Mouse (Mus musculus) forebrain, embryonic 14.5 days (tissue): ENCODE measurements at regions not wholly inside any gene's neighbourhood (a gene's known extent, or its start where the extent isn't known, plus 50 kb on each side); places are given as distances from the start of the nearest gene placed in this dataset.

Experiments
- ATAC-seq: fragments of 200-750 bp; cut with Nextera tagmentation; 2 replicates; pipeline ENCODE4 v1.8.0; 2017; ENCODE audit warnings: mild to moderate bottlenecking, moderate library complexity
- DNase-seq: peaks from one replicate; pipeline ENCODE4 v3.0.0-alpha.2; 2015; ENCODE audit warnings: low spot score
- H3K27ac ChIP-seq: fragments of 300-500 bp; sonication (generic); 2 replicates; pipeline ENCODE4 v1.5.1; 2014; ENCODE audit warnings: low read depth, mild to moderate bottlenecking, control low read depth, low read length, moderate library complexity
- H3K27me3 ChIP-seq: fragments of 300-500 bp; sonication (generic); replicated peaks from 2 replicates; pipeline ENCODE4 v1.6.1; 2014; ENCODE audit warnings: low read length, control low read depth, mixed read lengths; ENCODE audit not compliant: control insufficient read depth, insufficient read depth
- H3K36me3 ChIP-seq: fragments of 300-500 bp; sonication (generic); 2 replicates; pipeline ENCODE4 v1.6.1; 2014; ENCODE audit warnings: low read length, control low read depth; ENCODE audit not compliant: control insufficient read depth, insufficient read depth
- H3K4me1 ChIP-seq: fragments of 300-500 bp; sonication (generic); 2 replicates; pipeline ENCODE4 v1.6.1; 2014; ENCODE audit warnings: antibody characterized with exemption, low read length, control low read depth; ENCODE audit not compliant: control insufficient read depth, insufficient read depth
- H3K4me2 ChIP-seq: fragments of 300-500 bp; sonication (generic); 2 replicates; pipeline ENCODE4 v1.6.1; 2014; ENCODE audit warnings: mild to moderate bottlenecking, control low read depth, low read length
- H3K4me3 ChIP-seq: fragments of 300-500 bp; sonication (generic); 2 replicates; pipeline ENCODE4 v1.5.1; 2014; ENCODE audit warnings: low read depth, low read length, control low read depth
- H3K9ac ChIP-seq: fragments of 300-500 bp; sonication (generic); 2 replicates; pipeline ENCODE4 v1.6.1; 2014; ENCODE audit warnings: mild to moderate bottlenecking, low read length, control low read depth, moderate library complexity
- H3K9me3 ChIP-seq: fragments of 300-500 bp; sonication (generic); replicated peaks from 2 replicates; pipeline ENCODE4 v1.6.1; 2016; ENCODE audit warnings: low read length, control low read depth, mixed read lengths; ENCODE audit not compliant: control insufficient read depth
- WGBS: fragments of 180-500 bp; shearing (Covaris S2); extraction: QIAGEN DNeasy Blood & Tissue Kit; methylation state at CpG from one replicate; pipeline ENCODE4 v1.1.7; 2014; 5-methylcytosine and 5-hydroxymethylcytosine counted together

DNA sequence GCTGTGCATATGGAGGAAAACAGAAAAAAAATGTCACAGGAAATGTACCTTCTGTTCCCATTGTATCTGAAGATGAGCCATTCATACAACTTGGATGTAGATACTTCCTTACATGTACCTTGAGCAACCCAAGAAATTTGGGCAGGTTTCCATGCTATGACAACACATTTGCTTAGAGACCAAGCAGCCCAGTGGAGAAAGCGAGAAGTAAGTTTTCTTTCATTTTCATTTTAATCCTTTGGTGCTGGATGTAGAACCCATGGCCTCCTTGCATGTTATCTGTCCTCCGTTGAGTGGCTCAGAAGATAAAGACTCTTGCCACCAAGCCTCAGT lies 174.3 kb downstream of the Plk2 start:
- Histone ChIP-seq H3K4me3 (no peak overlapping the region), H3K27ac (no peak overlapping the region), H3K4me2 (no peak overlapping the region), H3K9ac (no peak overlapping the region), H3K36me3 (no peaks in the 10 kb centered on the region), H3K4me1 (no peaks in the 10 kb centered on the region), H3K9me3 (no peaks in the 10 kb centered on the region), H3K27me3 (no peaks in the 10 kb centered on the region)
- 95% methylated on average over 2 of the region's 2 CpGs for WGBS
- no peak for DNase-seq
- no peak for ATAC-seq

GRCm38 (mm10) chr13:110570386-110570785 lies 175.5 kb downstream of the Plk2 start:
- H3K27me3 ChIP-seq: no peaks in the 10 kb centered on the region
- ATAC-seq (no peak), DNase-seq (no peak)
- no peak overlapping the region for H3K27ac ChIP-seq
- H3K4me1 ChIP-seq: peaks cover 5% of the 10 kb centered on the region; the same call in 1 of the 2 replicates
- H3K9ac ChIP-seq: no peak overlapping the region
- no peaks in the 10 kb centered on the region for H3K9me3 ChIP-seq
- H3K4me2 ChIP-seq: no peak overlapping the region
- no peak overlapping the region for H3K4me3 ChIP-seq
- no peaks in the 10 kb centered on the region for H3K36me3 ChIP-seq

- H3K9me3 ChIP-seq: no peaks in the 10 kb centered on the region
- peak; percentile 54 for DNase-seq
- WGBS: 41% methylated on average over 7 of the region's 7 CpGs
- H3K4me1 ChIP-seq: peaks cover 5% of the 10 kb centered on the region; the same call in 1 of the 2 replicates
- H3K27ac ChIP-seq: peak overlapping the region; percentile 29; the same call in 1 of the 2 replicates
- peak; percentile 70; the same call in 1 of the 2 replicates for ATAC-seq
- H3K4me3 ChIP-seq: no peak overlapping the region
- no peaks in the 10 kb centered on the region for H3K36me3 ChIP-seq
- H3K4me2 ChIP-seq: no peak overlapping the region
- H3K27me3 ChIP-seq: no peaks in the 10 kb centered on the region
- H3K9ac ChIP-seq: no peak overlapping the region
These were observed 178.7 kb downstream of the Plk2 start for GRCm38 (mm10) chr13:110573360-110574065.

DNA sequence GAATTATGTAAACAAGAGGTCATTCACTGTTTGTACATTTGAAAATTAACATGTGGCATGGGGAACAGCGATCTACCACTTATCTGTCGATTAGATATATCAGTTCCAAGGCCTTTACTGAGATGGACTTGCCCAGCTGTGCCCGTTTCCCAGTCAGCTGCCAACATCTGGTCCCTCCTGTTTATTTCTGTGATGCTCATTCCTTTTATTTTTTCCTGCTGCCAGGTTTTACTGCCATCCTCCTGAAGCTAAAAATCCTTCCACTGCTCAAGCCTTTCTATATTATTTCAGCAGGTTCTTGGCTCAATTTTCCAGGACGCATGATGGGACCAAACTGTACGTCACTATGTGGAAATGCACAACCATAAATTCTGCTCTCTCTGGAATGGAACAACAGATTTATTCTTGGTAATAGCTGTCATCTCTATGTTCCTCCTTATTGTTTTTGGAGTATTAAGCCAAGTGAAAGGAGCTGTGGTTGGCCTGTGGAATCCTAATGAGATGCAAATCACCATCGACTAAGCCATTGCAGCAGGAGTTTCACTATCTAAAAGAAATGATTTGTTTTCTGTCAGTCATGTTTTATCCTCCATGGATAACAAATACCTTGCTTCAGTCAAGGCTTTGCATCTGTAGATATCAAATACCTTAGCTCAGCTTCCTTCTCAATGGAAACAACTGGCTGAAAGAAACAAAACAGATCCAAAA lies 180.1 kb downstream of the Plk2 start:
- WGBS: 50% methylated on average over 6 of the region's 6 CpGs
- Histone ChIP-seq H3K27me3 (no peaks in the 10 kb centered on the region), H3K4me1 (peaks cover 5% of the 10 kb centered on the region; the same call in 1 of the 2 replicates), H3K4me3 (no peak overlapping the region), H3K9me3 (no peaks in the 10 kb centered on the region), H3K36me3 (no peaks in the 10 kb centered on the region), H3K4me2 (no peak overlapping the region), H3K9ac (no peak overlapping the region), H3K27ac (no peak overlapping the region)
- ATAC-seq: peak; percentile 59; the same call in 1 of the 2 replicates
- peak; percentile 12 for DNase-seq

- H3K4me1 ChIP-seq: peaks cover 5% of the 10 kb centered on the region; the same call in 1 of the 2 replicates
- H3K4me2 ChIP-seq: no peak overlapping the region
- DNase-seq (no peak), ATAC-seq (no peak)
- H3K9ac ChIP-seq: no peak overlapping the region
- H3K27me3 ChIP-seq: no peaks in the 10 kb centered on the region
- 77% methylated on average over 7 of the region's 7 CpGs for WGBS
- H3K27ac ChIP-seq: no peak overlapping the region
- no peaks in the 10 kb centered on the region for H3K9me3 ChIP-seq
- H3K36me3 ChIP-seq: no peaks in the 10 kb centered on the region
- H3K4me3 ChIP-seq: no peak overlapping the region
These were observed 183.3 kb downstream of the Plk2 start for GRCm38 (mm10) chr13:110578159-110578558.

- WGBS: 63% methylated on average over 4 of the region's 4 CpGs
- Histone ChIP-seq H3K4me1 (no peaks in the 10 kb centered on the region), H3K9me3 (no peaks in the 10 kb centered on the region), H3K4me2 (no peak overlapping the region), H3K9ac (no peak overlapping the region), H3K36me3 (no peaks in the 10 kb centered on the region), H3K27me3 (no peaks in the 10 kb centered on the region), H3K4me3 (no peak overlapping the region), H3K27ac (no peak overlapping the region)
- ATAC-seq: no peak
- DNase-seq: no peak
These were observed 185.3 kb downstream of the Plk2 start for GRCm38 (mm10) chr13:110580166-110580565.

- no peaks in the 10 kb centered on the region for H3K36me3 ChIP-seq
- no peaks in the 10 kb centered on the region for H3K27me3 ChIP-seq
- no peak overlapping the region for H3K4me2 ChIP-seq
- H3K4me3 ChIP-seq: no peak overlapping the region
- DNase-seq: peak; percentile 69
- no peak overlapping the region for H3K9ac ChIP-seq
- no peak overlapping the region for H3K27ac ChIP-seq
- ATAC-seq: peak; percentile 58; the same call in 1 of the 2 replicates
- H3K4me1 ChIP-seq: no peaks in the 10 kb centered on the region
- H3K9me3 ChIP-seq: no peaks in the 10 kb centered on the region
- WGBS: 41% methylated on average over 5 of the region's 5 CpGs
These were observed 185.7 kb downstream of the Plk2 start for GRCm38 (mm10) chr13:110580570-110580969.

GRCm38 (mm10) chr13:110584765-110585164 lies 189.9 kb downstream of the Plk2 start:
- peak; percentile 46 for DNase-seq
- Histone ChIP-seq H3K36me3 (no peaks in the 10 kb centered on the region), H3K4me1 (no peaks in the 10 kb centered on the region), H3K27me3 (no peaks in the 10 kb centered on the region), H3K9ac (no peak overlapping the region), H3K9me3 (no peaks in the 10 kb centered on the region), H3K27ac (no peak overlapping the region), H3K4me2 (0 out of 2 replicates have a peak overlapping the region, but pooled peaks have one; percentile 4), H3K4me3 (no peak overlapping the region)
- WGBS: 29% methylated on average over 10 of the region's 10 CpGs
- peak; percentile 29; the same call in 1 of the 2 replicates for ATAC-seq

GRCm38 (mm10) chr13:110594630-110595029 lies 199.8 kb downstream of the Plk2 start:
- WGBS: 91% methylated on average over 3 of the region's 3 CpGs
- Histone ChIP-seq H3K4me2 (no peak overlapping the region), H3K36me3 (no peaks in the 10 kb centered on the region), H3K9ac (no peak overlapping the region), H3K9me3 (no peaks in the 10 kb centered on the region), H3K27ac (no peak overlapping the region), H3K4me3 (no peak overlapping the region), H3K4me1 (no peaks in the 10 kb centered on the region), H3K27me3 (no peaks in the 10 kb centered on the region)
- no peak for ATAC-seq
- DNase-seq: no peak
